Mouse (Mus musculus): ENCODE measurements around the gene Srrm4.

GRCm38 (mm10) chr5:116436117-116436516, 155.5 kb downstream of the Srrm4 start:
- no peak for TF ChIP-seq CTCF (IDR thresholded peaks at IDR 0.05; ENCODE audit: control insufficient read depth, insufficient read depth, insufficient read length)
- TF ChIP-seq USF1 (IDR thresholded peaks at IDR 0.05; ENCODE audit: low read depth), result no peak
- no peak for TF ChIP-seq MYOD1 (IDR thresholded peaks at IDR 0.05; ENCODE audit: control insufficient read depth, insufficient read length, low read depth)

Data from C2C12 (cell line).